Mouse (Mus musculus): Measurements from ENCODE around the gene S100b. TPM values are rescaled to one million over a fixed set of nuclear protein-coding genes. Genes with fewer than 3 reads are reported as not detected.

Gene S100b
- 0.36 TPM for polyA plus RNA-seq (2014; fragmentation: Illumina TruSeq; extraction: RNeasy Lipid Tissue Mini Kit (QIAGEN cat#74804); ENCODE audit: low read depth, low replicate concordance)

DNA sequence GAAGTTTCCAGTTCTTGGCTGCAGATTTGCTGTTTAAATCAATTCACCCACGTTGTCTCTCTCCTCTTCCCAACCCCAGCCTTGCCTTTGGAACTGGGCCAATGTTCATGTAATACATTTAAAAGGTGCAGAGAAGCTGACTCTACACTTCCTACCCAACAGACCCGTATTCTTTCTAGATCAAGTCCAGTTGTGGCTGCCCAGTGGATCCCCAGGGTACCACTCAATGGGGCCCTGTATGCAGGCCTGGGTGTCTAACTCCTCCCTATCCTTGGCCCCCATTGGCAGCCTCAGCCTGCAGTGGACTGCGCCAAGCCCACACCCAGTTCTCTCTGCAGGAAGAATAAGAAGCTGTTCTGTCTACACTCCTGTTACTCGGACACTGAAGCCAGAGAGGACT is at the start of gene S100b:
TSS of gene S100b (plus strand) at position 318 of the 400 bp plus-strand sequence.

DNA sequence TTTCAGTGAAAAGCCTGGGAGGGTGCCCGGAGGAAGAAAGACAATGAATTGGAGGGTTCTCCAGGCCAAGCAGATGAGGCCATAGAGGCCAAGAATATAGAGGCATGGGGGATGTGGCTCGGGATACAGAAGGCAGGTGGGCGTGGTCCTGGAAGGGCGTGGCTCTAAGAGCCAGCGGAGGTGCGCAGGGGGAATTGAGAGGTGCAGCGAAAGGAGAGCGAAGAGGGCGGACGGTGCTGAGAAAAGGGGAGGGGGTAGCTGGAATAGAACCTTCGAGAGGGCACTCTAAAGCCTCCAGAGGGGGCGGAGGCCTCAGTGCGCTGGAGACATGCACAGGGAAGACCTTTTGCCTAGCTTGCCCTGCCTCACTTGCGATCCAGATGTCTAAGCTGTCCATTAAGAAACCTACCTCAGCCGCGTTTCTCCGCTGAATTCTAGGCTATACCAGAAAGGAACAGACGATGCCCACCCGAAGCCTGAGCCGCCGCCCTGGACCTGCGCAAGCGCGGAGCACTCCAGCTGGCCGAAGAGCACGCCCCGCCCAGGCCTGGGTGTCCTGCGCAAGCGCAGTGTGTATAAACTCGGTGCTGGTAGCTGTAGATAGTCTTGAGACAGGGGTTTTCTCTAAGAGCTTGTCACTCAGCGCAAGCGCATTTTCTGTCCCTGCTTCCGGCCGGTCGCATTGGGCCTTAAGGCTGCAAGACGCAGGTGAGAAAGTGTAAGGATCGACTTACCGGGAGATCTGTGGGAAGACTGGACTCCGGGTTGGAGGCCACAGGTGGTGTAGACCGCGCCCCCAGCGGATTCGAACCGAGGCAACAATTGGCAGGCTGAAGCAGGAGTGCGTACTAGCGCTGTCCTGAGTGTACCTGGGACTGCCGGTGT is 16.1 kb upstream of the S100b start, which contains the start of gene Prmt2:
TSS of gene Prmt2 (minus strand) at position 525 of the 885 bp plus-strand sequence.

Other genes starting within 250 kb of the S100b start
- gene Zfp280b, start 221.2 kb upstream of the S100b start, polyA plus RNA-seq (2014; fragmentation: Illumina TruSeq; extraction: RNeasy Lipid Tissue Mini Kit (QIAGEN cat#74804); ENCODE audit: low read depth, low replicate concordance) = 7.3 TPM
- 2.6 TPM for gene Slc5a4b, start 142.9 kb upstream of the S100b start, polyA plus RNA-seq (2014; fragmentation: Illumina TruSeq; extraction: RNeasy Lipid Tissue Mini Kit (QIAGEN cat#74804); ENCODE audit: low read depth, low replicate concordance)
- gene Slc5a4a, start 106.4 kb upstream of the S100b start, polyA plus RNA-seq (2014; fragmentation: Illumina TruSeq; extraction: RNeasy Lipid Tissue Mini Kit (QIAGEN cat#74804); ENCODE audit: low read depth, low replicate concordance) = 0.35 TPM
- 0.60 TPM for gene Prmt2, start 16.0 kb upstream of the S100b start, polyA plus RNA-seq (2014; fragmentation: Illumina TruSeq; extraction: RNeasy Lipid Tissue Mini Kit (QIAGEN cat#74804); ENCODE audit: low read depth, low replicate concordance)
- 5.0 TPM for gene Dip2a, start 91.4 kb downstream of the S100b start, polyA plus RNA-seq (2014; fragmentation: Illumina TruSeq; extraction: RNeasy Lipid Tissue Mini Kit (QIAGEN cat#74804); ENCODE audit: low read depth, low replicate concordance)
- gene AC141477.1, start 186.6 kb downstream of the S100b start, polyA plus RNA-seq (2014; fragmentation: Illumina TruSeq; extraction: RNeasy Lipid Tissue Mini Kit (QIAGEN cat#74804); ENCODE audit: low read depth, low replicate concordance) = not detected
- 30.6 TPM for gene Pcnt, start 188.9 kb downstream of the S100b start, polyA plus RNA-seq (2014; fragmentation: Illumina TruSeq; extraction: RNeasy Lipid Tissue Mini Kit (QIAGEN cat#74804); ENCODE audit: low read depth, low replicate concordance)
- not detected for gene 2610028H24Rik, start 195.2 kb downstream of the S100b start, polyA plus RNA-seq (2014; fragmentation: Illumina TruSeq; extraction: RNeasy Lipid Tissue Mini Kit (QIAGEN cat#74804); ENCODE audit: low read depth, low replicate concordance)
- gene Mcm3ap, start 215.1 kb downstream of the S100b start, polyA plus RNA-seq (2014; fragmentation: Illumina TruSeq; extraction: RNeasy Lipid Tissue Mini Kit (QIAGEN cat#74804); ENCODE audit: low read depth, low replicate concordance) = 9.8 TPM
- 0.74 TPM for gene Ybey, start 215.3 kb downstream of the S100b start, polyA plus RNA-seq (2014; fragmentation: Illumina TruSeq; extraction: RNeasy Lipid Tissue Mini Kit (QIAGEN cat#74804); ENCODE audit: low read depth, low replicate concordance)